Mouse (Mus musculus) stomach, postnatal 0 days (tissue): ENCODE results near the gene Mrpl33. TPM values are rescaled to one million over a fixed set of nuclear protein-coding genes. Genes with fewer than 3 reads are reported as not detected.
A peak's percentile ranks its signal among the peaks of the same experiment; 100 is the strongest.

Source experiments
- ATAC-seq: fragments of 200-750 bp; cut with Nextera tagmentation; 2 replicates; pipeline ENCODE4 v1.8.0; 2017; ENCODE audit not compliant: low FRiP score, low TSS enrichment
- DNase-seq: peaks from one replicate; pipeline ENCODE4 v3.0.0-alpha.2; 2016; ENCODE audit warnings: low spot score
- H3K27ac ChIP-seq: fragments of 300-500 bp; sonication (generic); replicated peaks from 2 replicates; pipeline ENCODE4 v1.5.1; 2014; ENCODE audit warnings: mild to moderate bottlenecking, control low read depth
- H3K27me3 ChIP-seq: fragments of 300-500 bp; sonication (generic); 2 replicates; pipeline ENCODE4 v1.6.1; 2014; ENCODE audit warnings: low read length; ENCODE audit not compliant: control insufficient read depth, insufficient read depth
- H3K36me3 ChIP-seq: fragments of 300-500 bp; sonication (generic); 2 replicates; pipeline ENCODE4 v1.6.1; 2014; ENCODE audit warnings: low read length, mixed read lengths; ENCODE audit not compliant: control insufficient read depth, insufficient read depth
- H3K4me1 ChIP-seq: fragments of 300-500 bp; sonication (generic); replicated peaks from 2 replicates; pipeline ENCODE4 v1.6.1; 2014; ENCODE audit warnings: antibody characterized with exemption; ENCODE audit not compliant: control insufficient read depth, insufficient read depth
- H3K4me2 ChIP-seq: fragments of 300-500 bp; sonication (generic); replicated peaks from 2 replicates; pipeline ENCODE4 v1.6.1; 2014; ENCODE audit warnings: low read depth, mild to moderate bottlenecking, control low read depth, moderate library complexity
- H3K4me3 ChIP-seq: fragments of 300-500 bp; sonication (generic); 2 replicates; pipeline ENCODE4 v1.5.1; 2014; ENCODE audit warnings: low read depth, low read length, control low read depth
- H3K9ac ChIP-seq: fragments of 300-500 bp; sonication (generic); 2 replicates; pipeline ENCODE4 v1.6.1; 2014; ENCODE audit warnings: mild to moderate bottlenecking, low read length, control low read depth, mixed read lengths
- H3K9me3 ChIP-seq: fragments of 300-500 bp; sonication (generic); 2 replicates; pipeline ENCODE4 v1.6.1; 2016; ENCODE audit warnings: low read length; ENCODE audit not compliant: control insufficient read depth
- CTCF ChIP-seq: IDR thresholded peaks from 2 replicates; pipeline ENCODE4 v1.5.1; 2016; ENCODE audit warnings: antibody characterized with exemption, low read depth, mild to moderate bottlenecking, moderate library complexity
- EP300 ChIP-seq: optimal IDR thresholded peaks from 2 replicates; pipeline ENCODE3; 2016; ENCODE audit warnings: antibody characterized with exemption
- WGBS: fragments of 180-500 bp; shearing (Covaris S2); extraction: QIAGEN DNeasy Blood & Tissue Kit; methylation state at CpG from one replicate; pipeline ENCODE4 v1.1.7; 2014; 5-methylcytosine and 5-hydroxymethylcytosine counted together
- polyA plus RNA-seq: library from polyadenylated mRNA; unstranded; fragments of >200 nt; fragmentation: Nextera tagmentation; extraction: Ambion mirVana; gene quantifications from 2 replicates; pipeline ENCODE4 v1.2.1, GENCODE M21; 2015

The Mrpl33 gene
- polyA plus RNA-seq, 1 experiment from 2014 or later: 382 TPM

- no peaks in the 10 kb centered on the region for H3K4me1 ChIP-seq
- no peak overlapping the region for H3K9ac ChIP-seq
- no peaks in the 10 kb centered on the region for H3K36me3 ChIP-seq
- WGBS: 35% methylated on average over 3 of the region's 3 CpGs
- no peak overlapping the region for H3K4me2 ChIP-seq
- no peaks in the 10 kb centered on the region for H3K9me3 ChIP-seq
- no peak overlapping the region for H3K4me3 ChIP-seq
- TF ChIP-seq CTCF: no peak
- no peak for TF ChIP-seq EP300
- no peaks in the 10 kb centered on the region for H3K27me3 ChIP-seq
- ATAC-seq (no peak), DNase-seq (no peak)
- no peak overlapping the region; the same call in 1 of the 2 replicates for H3K27ac ChIP-seq
Measured at GRCm38 (mm10) chr5:31606151-31606550, 9.4 kb downstream of the Mrpl33 start.

GRCm38 (mm10) chr5:31610376-31611086, 13.8 kb downstream of the Mrpl33 start:
- DNase-seq (peak; percentile 34), ATAC-seq (peak; percentile 38)
- Histone ChIP-seq H3K4me1 (peaks cover 6% of the 10 kb centered on the region), H3K9me3 (no peaks in the 10 kb centered on the region), H3K36me3 (no peaks in the 10 kb centered on the region), H3K4me2 (no peak overlapping the region), H3K27me3 (no peaks in the 10 kb centered on the region), H3K9ac (no peak overlapping the region), H3K27ac (peak overlapping the region; percentile 69), H3K4me3 (no peak overlapping the region)
- 46% methylated on average over 13 of the region's 13 CpGs for WGBS
- TF ChIP-seq EP300 (peak; percentile 56), CTCF (no peak)

GRCm38 (mm10) chr5:31611186-31611585, 14.5 kb downstream of the Mrpl33 start:
- Histone ChIP-seq H3K27ac (no peak overlapping the region), H3K4me2 (no peak overlapping the region), H3K36me3 (no peaks in the 10 kb centered on the region), H3K4me1 (peaks cover 6% of the 10 kb centered on the region), H3K9ac (no peak overlapping the region), H3K27me3 (no peaks in the 10 kb centered on the region), H3K9me3 (no peaks in the 10 kb centered on the region), H3K4me3 (no peak overlapping the region)
- TF ChIP-seq EP300: no peak
- no peak for TF ChIP-seq CTCF
- DNase-seq (no peak), ATAC-seq (no peak)
- 100% methylated on average over 1 of the region's 1 CpGs for WGBS

- peak overlapping the region; percentile 82 for H3K9ac ChIP-seq
- no peaks in the 10 kb centered on the region for H3K36me3 ChIP-seq
- DNase-seq (peak; percentile 88), ATAC-seq (peak; percentile 88)
- H3K4me1 ChIP-seq: peaks cover 6% of the 10 kb centered on the region
- H3K4me2 ChIP-seq: peak overlapping the region; percentile 72
- WGBS: under 1% methylated on average over 35 of the region's 37 CpGs
- no peaks in the 10 kb centered on the region for H3K27me3 ChIP-seq
- no peaks in the 10 kb centered on the region for H3K9me3 ChIP-seq
- H3K27ac ChIP-seq: peak overlapping the region; percentile 96
- TF ChIP-seq CTCF (peak; percentile 68), EP300 (no peak)
- H3K4me3 ChIP-seq: peak overlapping the region; percentile 70
Measured at GRCm38 (mm10) chr5:31613852-31614286, 17.1 kb downstream of the Mrpl33 start.

GRCm38 (mm10) chr5:31614339-31615025, 17.7 kb downstream of the Mrpl33 start:
- Histone ChIP-seq H3K4me3 (peak overlapping the region; percentile 70), H3K9ac (peak overlapping the region; percentile 82), H3K9me3 (no peaks in the 10 kb centered on the region), H3K4me1 (peaks cover 6% of the 10 kb centered on the region), H3K4me2 (peak overlapping the region; percentile 72), H3K27me3 (no peaks in the 10 kb centered on the region), H3K36me3 (no peaks in the 10 kb centered on the region), H3K27ac (peak overlapping the region; percentile 96)
- no peak for DNase-seq
- ATAC-seq: no peak
- TF ChIP-seq EP300 (no peak), CTCF (no peak)
- WGBS: 40% methylated on average over 6 of the region's 6 CpGs

- no peaks in the 10 kb centered on the region for H3K27me3 ChIP-seq
- no peak overlapping the region for H3K4me2 ChIP-seq
- H3K36me3 ChIP-seq: peaks cover 6% of the 10 kb centered on the region; the same call in 1 of the 2 replicates
- no peaks in the 10 kb centered on the region for H3K9me3 ChIP-seq
- WGBS: 85% methylated on average over 3 of the region's 3 CpGs
- DNase-seq: no peak
- H3K4me3 ChIP-seq: no peak overlapping the region
- H3K27ac ChIP-seq: no peak overlapping the region
- TF ChIP-seq EP300: no peak
- no peak for TF ChIP-seq CTCF
- no peak overlapping the region for H3K9ac ChIP-seq
- no peak for ATAC-seq
- no peaks in the 10 kb centered on the region for H3K4me1 ChIP-seq
Measured at GRCm38 (mm10) chr5:31620326-31620725, 23.6 kb downstream of the Mrpl33 start.
